Mouse (Mus musculus) CD4-positive naive resting alpha-beta T cell, adult 76 days (primary cell): ENCODE results near the gene Zfp429. TPM values are rescaled to one million over a fixed set of nuclear protein-coding genes. Genes with fewer than 3 reads are reported as not detected.

Experiments used
- total RNA-seq: library from RNA; stranded (reverse); gene quantifications from one replicate; pipeline ENCODE4 v1.2.4, GENCODE M21; 2023

The Zfp429 gene
- total RNA-seq = 9.7 TPM

DNA sequence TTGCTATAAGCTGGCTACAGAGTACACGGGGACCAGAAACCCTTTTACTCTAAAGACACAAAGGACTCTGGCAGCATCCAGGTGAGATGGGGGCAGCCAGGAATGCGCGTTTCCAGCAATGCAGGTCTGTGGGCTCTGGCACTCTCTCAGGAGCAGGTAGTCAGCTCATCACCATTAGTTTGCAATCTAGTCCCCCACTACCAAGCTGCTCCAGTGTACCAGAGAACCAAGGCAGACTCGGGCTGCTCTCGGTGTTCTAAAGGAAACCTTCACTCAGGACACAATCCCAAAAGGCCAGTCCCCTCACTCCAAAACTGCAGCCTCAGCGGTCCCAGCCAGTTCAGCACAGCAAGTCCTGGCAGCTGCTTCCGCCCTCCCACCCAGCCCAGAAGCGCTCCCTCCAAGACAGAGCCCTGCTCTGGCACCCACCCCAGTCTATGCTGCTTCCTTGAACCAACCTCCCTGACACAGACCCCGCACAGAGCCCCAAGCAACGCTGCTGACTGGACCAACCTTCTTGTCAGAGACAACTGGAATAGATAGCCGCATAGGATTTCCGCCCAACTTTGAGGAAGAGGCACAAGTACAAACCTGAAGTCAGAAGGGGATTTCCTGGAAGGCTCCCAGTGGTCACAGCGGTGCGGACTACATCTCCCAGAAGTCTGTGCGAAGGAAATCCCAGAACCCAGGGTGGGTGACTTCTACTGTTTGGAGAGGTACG is at the start of gene Zfp429:
TSS of gene Zfp429 (minus strand) at position 637 of the 721 bp plus-strand sequence.

DNA sequence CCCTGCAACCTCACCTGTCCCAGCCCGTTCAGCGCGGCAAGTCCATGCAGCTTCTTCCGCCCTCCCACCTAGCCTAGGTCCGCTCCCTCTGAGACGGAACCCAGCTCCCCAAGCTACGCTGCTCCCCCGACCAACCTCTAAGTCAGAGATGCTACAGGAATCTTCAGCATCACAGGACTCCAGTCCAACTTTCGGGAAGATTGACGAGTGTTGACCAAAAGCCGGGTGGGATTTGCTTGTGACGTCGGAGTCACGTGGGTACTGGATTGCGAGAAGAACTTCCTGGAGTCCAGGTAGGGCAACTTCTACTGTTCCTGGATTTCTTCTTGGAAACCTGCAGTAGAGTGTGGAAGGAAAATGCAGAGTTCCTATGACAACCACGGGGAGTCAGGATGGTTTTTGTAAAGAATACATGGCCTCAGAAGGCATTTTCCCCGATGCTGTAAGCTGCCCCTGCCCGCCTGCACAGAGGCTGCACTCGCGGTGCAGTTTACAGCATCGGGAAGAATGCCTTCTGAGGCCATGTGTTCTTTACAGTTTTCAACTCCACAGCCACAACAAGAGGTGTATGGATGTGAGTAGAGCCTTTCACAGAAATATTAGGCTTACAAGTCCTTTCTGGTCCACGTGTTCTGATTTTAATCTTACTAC is 21.7 kb upstream of the Zfp429 start, which contains the start of gene Zfp459:
TSS of gene Zfp459 (minus strand) at position 212 of the 651 bp plus-strand sequence.

DNA sequence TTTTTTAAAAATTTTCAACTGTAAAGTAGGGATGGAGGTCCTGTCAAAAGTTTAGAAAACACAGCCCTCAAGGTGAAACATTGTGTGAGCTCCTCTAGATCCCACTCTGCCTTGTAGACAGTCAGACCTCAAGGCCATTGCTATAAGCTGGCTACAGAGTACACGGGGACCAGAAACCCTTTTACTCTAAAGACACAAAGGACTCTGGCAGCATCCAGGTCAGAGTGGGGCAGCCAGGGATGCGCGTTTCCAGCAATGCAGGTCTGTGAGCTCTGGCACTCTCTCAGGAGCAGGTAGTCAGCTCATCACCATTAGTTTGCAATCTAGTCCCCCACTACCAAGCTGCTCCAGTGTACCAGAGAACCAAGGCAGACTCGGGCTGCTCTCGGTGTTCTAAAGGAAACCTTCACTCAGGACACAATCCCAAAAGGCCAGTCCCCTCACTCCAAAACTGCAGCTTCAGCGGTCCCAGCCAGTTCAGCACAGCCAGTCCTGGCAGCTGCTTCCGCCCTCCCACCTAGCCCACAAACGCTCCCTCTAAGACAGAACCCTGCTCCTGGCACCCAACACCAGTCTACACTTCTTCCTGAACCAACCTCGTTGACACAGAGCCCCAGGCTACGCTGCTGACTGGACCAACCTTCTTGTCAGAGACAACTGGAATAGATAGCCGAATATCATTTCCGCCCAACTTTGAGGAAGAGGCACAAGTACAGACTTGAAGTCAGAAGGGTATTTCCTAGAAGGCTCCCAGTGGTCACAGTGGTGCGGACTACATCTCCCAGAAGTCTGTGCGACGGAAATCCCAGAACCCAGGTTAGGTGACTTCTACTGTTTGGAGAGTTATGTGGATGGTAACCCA is 24.3 kb downstream of the Zfp429 start, which contains the start of the genes Gm28041 and Zfp456:
TSS of gene Gm28041 (minus strand) at position 684 of the 862 bp plus-strand sequence.
TSS of gene Zfp456 (minus strand) at position 761 of the 862 bp plus-strand sequence.

DNA sequence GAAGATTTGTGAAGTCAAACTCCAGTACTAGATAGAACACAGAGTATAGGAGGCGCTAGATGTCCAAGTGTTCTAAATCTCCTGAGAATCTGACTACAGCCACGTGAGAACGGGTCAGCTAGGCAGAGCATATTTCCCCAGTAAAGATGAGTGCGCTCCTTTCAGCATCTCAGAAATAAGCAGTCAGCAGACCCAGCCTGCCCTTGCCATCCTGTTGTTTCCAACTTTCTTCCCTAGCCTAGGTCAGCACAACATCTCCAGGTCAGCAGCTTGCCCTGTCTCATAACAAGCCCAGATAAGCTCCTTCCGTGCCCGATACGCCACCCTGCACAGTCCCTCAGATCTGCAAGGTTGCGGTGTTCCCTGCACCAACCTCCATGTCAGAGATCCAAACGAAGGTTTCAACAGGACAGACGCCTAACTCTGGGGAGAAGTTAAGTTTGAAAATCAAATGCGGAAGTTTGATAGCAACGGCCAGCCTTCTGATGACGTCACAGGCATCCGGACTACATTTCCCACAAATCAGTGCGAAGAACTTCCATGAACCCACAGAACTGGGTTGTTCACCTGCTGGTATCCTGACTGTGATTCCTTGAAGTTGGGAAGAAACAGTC is 39.4 kb downstream of the Zfp429 start, which contains the start of the genes Gm28044 and Zfp953:
TSS of gene Gm28044 (minus strand) at position 406 of the 614 bp plus-strand sequence.
TSS of gene Zfp953 (minus strand) at position 475 of the 614 bp plus-strand sequence.

Other genes starting within 250 kb of the Zfp429 start
- 6.3 TPM for gene Rsl1, start 226.6 kb downstream of the Zfp429 start, total RNA-seq
- 1.4 TPM for gene Zfp455, start 205.3 kb downstream of the Zfp429 start, total RNA-seq
- gene Zfp458, start 121.4 kb downstream of the Zfp429 start, total RNA-seq = 2.3 TPM
- gene Zfp457, start 93.3 kb downstream of the Zfp429 start, total RNA-seq = not detected
- gene Zfp595, start 67.2 kb downstream of the Zfp429 start, total RNA-seq = 11.8 TPM
- not detected for gene Gm28044, start 39.3 kb downstream of the Zfp429 start, total RNA-seq
- 5.2 TPM for gene Zfp953, start 39.2 kb downstream of the Zfp429 start, total RNA-seq
- 3.9 TPM for gene Gm28041, start 24.1 kb downstream of the Zfp429 start, total RNA-seq
- 3.7 TPM for gene Zfp456, start 24.0 kb downstream of the Zfp429 start, total RNA-seq
- gene Zfp459, start 21.6 kb upstream of the Zfp429 start, total RNA-seq = 2.2 TPM
- 10.8 TPM for gene Zfp874a, start 51.8 kb upstream of the Zfp429 start, total RNA-seq
- 31.5 TPM for gene Zfp874b, start 84.4 kb upstream of the Zfp429 start, total RNA-seq
- 10.8 TPM for gene Zfp58, start 100.7 kb upstream of the Zfp429 start, total RNA-seq
- 1.1 TPM for gene Gm26965, start 126.3 kb upstream of the Zfp429 start, total RNA-seq
- gene Zfp87, start 126.4 kb upstream of the Zfp429 start, total RNA-seq = 17.1 TPM
- gene Zfp748, start 154.0 kb upstream of the Zfp429 start, total RNA-seq = 12.8 TPM
- 13.0 TPM for gene Zfp729b, start 209.9 kb upstream of the Zfp429 start, total RNA-seq
- gene Gm49345, start 237.9 kb upstream of the Zfp429 start, total RNA-seq = not detected
- 14.7 TPM for gene Zfp729a, start 238.0 kb upstream of the Zfp429 start, total RNA-seq